Mouse (Mus musculus) cortical plate, adult 2 months (tissue): ENCODE measurements around the gene Srrd.

Source experiments
- CTCF ChIP-seq: fragments of 200-500 bp; IDR thresholded peaks from 2 replicates; pipeline ENCODE4 v1.5.1; 2011; ENCODE audit warnings: mild to moderate bottlenecking, control low read depth, low read length; ENCODE audit not compliant: insufficient read depth; ENCODE audit errors: extremely low read depth
- POLR2A ChIP-seq: fragments of 200-500 bp; IDR thresholded peaks from 2 replicates; pipeline ENCODE4 v1.6.1; 2011; ENCODE audit warnings: mild to moderate bottlenecking, low read length, control low read depth; ENCODE audit not compliant: insufficient read depth; ENCODE audit errors: extremely low read depth

GRCm38 (mm10) chr5:112313222-112313885 lies 29.5 kb downstream of the Srrd start:
- no peak for TF ChIP-seq CTCF
- TF ChIP-seq POLR2A: no peak
